8 mouse cellular contexts compared by ENCODE assay signal in genomic region chr2:91457259-91457655, GRCm38 (mm10). TPM values are rescaled to one million over a fixed set of nuclear protein-coding genes. Genes with fewer than 3 reads are reported as not detected.
A peak's percentile ranks its signal among the peaks of the same experiment; 100 is the strongest.
DNase-seq lines count a peak whose midpoint lies in the region; ATAC-seq lines count a peak whose summit lies in the region.

Gene Lrp4, plus strand, starts transcription at chr2:91457511.

- peak within 1 kb of the TSS; percentile 90 for H3K27ac ChIP-seq in intestine, embryonic 14.5 days (ENCODE audit: low read depth)
- peak within 1 kb of the TSS; percentile 96 for H3K27ac ChIP-seq in limb, embryonic 10.5 days
- peak within 1 kb of the TSS; percentile 90 for H3K27ac ChIP-seq in midbrain, embryonic 12.5 days (replicated peaks)

- peak; percentile 60 to 84 for DNase-seq in adrenal gland, adult (ENCODE audit: inconsistent age in 2 of 2, low spot score in 1 of 2)
- DNase-seq in adrenal gland, adult 8-10 months = no peak
- peak; percentile 32 to 34 for DNase-seq in adrenal gland, postnatal 4 days (ENCODE audit: low spot score in 2 of 2)
- DNase-seq in gastrocnemius, postnatal 4 days (ENCODE audit: low spot score in 2 of 2) = peak; percentile 64 to 82
- DNase-seq in intestine, embryonic 14.5 days (ENCODE audit: low spot score) = no peak
- DNase-seq in limb, embryonic 10.5 days (ENCODE audit: low spot score) = no peak

- no peaks in the 10 kb centered on the region for H3K36me3 ChIP-seq in intestine, embryonic 14.5 days (ENCODE audit: control insufficient read depth, insufficient read depth, low read length)
- peaks cover 6% of the 10 kb centered on the region; the same call in 1 of the 2 replicates for H3K36me3 ChIP-seq in limb, embryonic 10.5 days
- H3K36me3 ChIP-seq in midbrain, embryonic 12.5 days = no peaks in the 10 kb centered on the region

- H3K4me3 ChIP-seq in intestine, embryonic 14.5 days (ENCODE audit: low read depth, low read length) = peak within 1 kb of the TSS; percentile 88
- peak within 1 kb of the TSS; percentile 91 for H3K4me3 ChIP-seq in limb, embryonic 10.5 days
- peak within 1 kb of the TSS; percentile 74 for H3K4me3 ChIP-seq in midbrain, embryonic 12.5 days

- peak within 1 kb of the TSS; percentile 68 for H3K4me2 ChIP-seq in intestine, embryonic 14.5 days (ENCODE audit: low read length)
- peak within 1 kb of the TSS; percentile 90 for H3K4me2 ChIP-seq in midbrain, embryonic 12.5 days (replicated peaks)

- peak within 1 kb of the TSS; percentile 72 for H3K9ac ChIP-seq in intestine, embryonic 14.5 days (ENCODE audit: low read length)
- H3K9ac ChIP-seq in midbrain, embryonic 12.5 days (replicated peaks) = peak within 1 kb of the TSS; percentile 85

- H3K27me3 ChIP-seq in intestine, embryonic 14.5 days (replicated peaks; ENCODE audit: control insufficient read depth, insufficient read depth, low read length) = no peaks in the 10 kb centered on the region
- no peaks in the 10 kb centered on the region for H3K27me3 ChIP-seq in limb, embryonic 10.5 days (ENCODE audit: low read depth, poor library complexity, severe bottlenecking)
- H3K27me3 ChIP-seq in midbrain, embryonic 12.5 days = 0 out of 2 replicates have a peak, but pooled peaks cover 14% of the 10 kb centered on the region

- WGBS in intestine, embryonic 14.5 days = 0% methylated on average over 20 of the region's 36 CpGs
- WGBS in limb, embryonic 10.5 days = under 1% methylated on average over 26 of the region's 36 CpGs
- under 1% methylated on average over 32 of the region's 36 CpGs for WGBS in midbrain, embryonic 12.5 days

- H3K4me1 ChIP-seq in intestine, embryonic 14.5 days (replicated peaks; ENCODE audit: control insufficient read depth, insufficient read depth, low read length) = peaks cover 29% of the 10 kb centered on the region; the same call in 1 of the 2 replicates
- H3K4me1 ChIP-seq in limb, embryonic 10.5 days = peaks cover 59% of the 10 kb centered on the region
- peaks cover 47% of the 10 kb centered on the region for H3K4me1 ChIP-seq in midbrain, embryonic 12.5 days

- ATAC-seq in intestine, embryonic 14.5 days (replicated peaks; ENCODE audit: low FRiP score, low TSS enrichment, low read depth) = peak; percentile 78
- ATAC-seq in midbrain, embryonic 12.5 days (ENCODE audit: low FRiP score, low read depth) = peak; percentile 78
- ATAC-seq in megakaryocyte progenitor cell, adult 5-6 weeks (replicated peaks; ENCODE audit: poor library complexity) = no peak

- H3K9me3 ChIP-seq in intestine, embryonic 14.5 days (ENCODE audit: control insufficient read depth, low read length) = no peaks in the 10 kb centered on the region
- no peaks in the 10 kb centered on the region for H3K9me3 ChIP-seq in limb, embryonic 10.5 days (replicated peaks)
- H3K9me3 ChIP-seq in midbrain, embryonic 12.5 days = peaks cover 7% of the 10 kb centered on the region; the same call in 1 of the 2 replicates

RNA-seq across cellular contexts. Expression of gene Lrp4, which starts in this region (rescaled TPM):
- 10 to 100 TPM in 2 of 4 experiments, 1 to 10 TPM in 2; 6.3 to 11.2 (median 9.5) TPM for total RNA-seq in adrenal gland, adult 8-10 months (2022)
- 10 to 100 TPM; 10.9 to 14.2 TPM for total RNA-seq in adrenal gland, postnatal 4 days (2021)
- total RNA-seq in gastrocnemius, postnatal 4 days (2021) = 10 to 100 TPM; 33.8 to 34.7 TPM
- polyA plus RNA-seq in intestine, embryonic 14.5 days (2014; fragmentation: Nextera tagmentation; extraction: Ambion mirVana) = 7.8 and 8.5 TPM in 2 replicates
- polyA plus RNA-seq in limb, embryonic 10.5 days (2016; fragmentation: Nextera tagmentation; extraction: Ambion mirVana) = 6.5 and 6.9 TPM in 2 replicates
- 8.5 and 9.8 TPM in 2 replicates for polyA plus RNA-seq in midbrain, embryonic 12.5 days (2016; fragmentation: Nextera tagmentation; extraction: Ambion mirVana)
- total RNA-seq in megakaryocyte progenitor cell, adult 5-6 weeks (2015) = 1.9 TPM in 2 replicates
- 2.7 and 3.8 TPM in 2 replicates for total RNA-seq in megakaryocyte progenitor cell, adult 5-6 weeks (2017)

Comparison
In these comparisons a context has a peak if more than half of its experiments do, and no peak if none do; other contexts are left out.
1. DNase-seq: peak in adrenal gland, adult (2 of 2), adrenal gland, postnatal 4 days (2 of 2) and gastrocnemius, postnatal 4 days (2 of 2); none in adrenal gland, adult 8-10 months (single experiment), intestine, embryonic 14.5 days (single experiment) and limb, embryonic 10.5 days (single experiment).
2. Peak in every context shown above with its lines, with median percentiles within 50 percentile points of each other: H3K27ac ChIP-seq and H3K4me3 ChIP-seq.